Mouse (Mus musculus) urinary bladder, postnatal 4 days (tissue): Measurements from ENCODE around the gene Dnajb1.
"Not testable (repeated sequence)": the region's sequence is repeated elsewhere in the genome, so short reads cannot be mapped to it uniquely, and the experiment has no call there.

Experiments
- DNase-seq, 2 experiments: peaks; one replicate each; pipeline ENCODE4 v3.0.0; 2021 to 2022; ENCODE audit warnings: low spot score in 2 of 2

Dnajb1 gene

GRCm38 (mm10) chr8:83607661-83608397 is at the start of gene Dnajb1, which contains the start of gene Tecr:
Dnajb1 (plus strand) TSS chr8:83608193.
Tecr (minus strand) TSS chr8:83607971.
- peak; percentile 99 to 100 for DNase-seq

DNA sequence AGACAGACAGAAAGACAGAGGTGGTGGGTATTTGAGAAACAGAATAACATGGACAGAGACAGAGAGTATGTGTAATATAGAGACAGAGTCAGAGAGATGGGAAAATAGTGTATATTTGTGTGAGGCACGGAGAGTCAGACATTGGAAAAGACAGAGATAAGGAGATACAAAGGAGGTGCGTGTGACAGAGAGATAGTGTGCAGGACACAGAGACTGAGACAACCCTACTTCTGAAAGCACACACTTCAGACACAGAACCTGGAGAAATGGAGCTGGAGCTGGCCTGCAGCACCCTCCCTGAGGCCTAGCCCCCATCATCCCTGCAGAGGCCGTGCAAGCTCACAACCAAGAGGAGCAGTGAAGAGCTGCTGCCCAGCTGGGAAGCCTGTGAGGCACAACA is 45.3 kb upstream of the Dnajb1 start:
- no peak for DNase-seq

DNA sequence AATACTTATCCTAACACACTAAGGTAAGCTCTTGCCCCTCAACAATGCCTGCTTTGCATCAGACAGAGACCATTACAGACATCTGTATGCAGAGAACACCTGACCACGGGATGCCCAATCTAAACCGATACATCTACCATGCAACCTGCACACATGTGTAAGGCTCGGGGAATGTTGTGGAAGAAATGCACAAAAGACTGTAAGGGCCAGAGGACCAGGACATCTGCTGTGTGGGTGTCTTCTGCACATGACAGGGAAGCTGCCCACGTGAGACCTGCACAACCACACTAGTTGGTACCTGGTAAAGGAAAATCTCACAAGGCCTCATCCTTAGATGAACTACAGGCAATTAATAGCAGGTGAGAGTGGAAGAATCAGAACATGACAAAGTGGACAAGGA is 44.7 kb upstream of the Dnajb1 start:
- DNase-seq, result no peak

- DNase-seq, result peak in 1 of 2 experiments; percentile 56
Measured at GRCm38 (mm10) chr8:83565731-83566375, 42.1 kb upstream of the Dnajb1 start.

GRCm38 (mm10) chr8:83566469-83567395 is 41.3 kb upstream of the Dnajb1 start, which contains the start of gene Ndufb7:
Ndufb7 (plus strand) TSS chr8:83566671.
- DNase-seq, result peak; percentile 91 to 97

- DNase-seq, result no peak
Measured at GRCm38 (mm10) chr8:83567668-83568067, 40.3 kb upstream of the Dnajb1 start.

DNA sequence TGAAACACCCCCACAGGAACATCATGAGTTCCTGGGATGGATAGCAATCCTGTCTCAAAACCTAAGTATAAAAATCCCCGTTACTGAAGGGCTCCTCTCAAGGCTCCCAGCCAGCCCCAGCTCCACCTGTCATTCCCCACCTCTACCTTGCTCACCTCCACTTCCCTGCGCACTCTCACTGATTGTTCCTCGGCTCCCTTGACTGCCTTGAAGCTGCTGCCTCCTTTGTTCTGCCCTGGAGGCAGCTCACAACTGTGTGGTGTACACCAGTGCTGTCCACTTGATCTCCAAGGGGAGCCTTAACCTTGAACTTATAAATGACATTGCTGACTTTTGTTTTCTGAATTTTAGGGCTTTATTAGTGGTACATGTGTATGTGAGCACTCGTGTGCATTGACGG is 39.9 kb upstream of the Dnajb1 start:
- no peak for DNase-seq

- DNase-seq, result peak in 1 of 2 experiments; percentile 46
Measured at GRCm38 (mm10) chr8:83568755-83569154, 39.2 kb upstream of the Dnajb1 start.

GRCm38 (mm10) chr8:83569165-83569564 is 38.8 kb upstream of the Dnajb1 start:
- peak in 1 of 2 experiments; percentile 51 for DNase-seq

GRCm38 (mm10) chr8:83570272-83571000 is 37.6 kb upstream of the Dnajb1 start:
- peak in 1 of 2 experiments; percentile 53 for DNase-seq

DNA sequence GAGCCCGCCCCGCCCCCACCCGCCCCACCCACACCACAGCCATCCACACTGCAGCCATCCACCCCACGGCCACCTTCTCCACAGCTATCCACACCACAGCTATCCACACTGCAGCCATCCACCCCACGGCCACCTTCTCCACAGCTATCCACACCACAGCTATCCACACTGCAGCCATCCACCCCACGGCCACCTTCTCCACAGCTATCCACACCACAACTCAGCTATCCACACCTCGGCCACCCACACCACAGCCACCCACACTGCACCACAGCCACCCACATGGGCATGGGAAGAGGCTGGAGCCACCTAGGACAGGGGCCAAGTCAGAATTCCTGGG is 37.0 kb upstream of the Dnajb1 start:
- DNase-seq, result not testable (repeated sequence)

GRCm38 (mm10) chr8:83571791-83572190 is 36.2 kb upstream of the Dnajb1 start:
- DNase-seq, result peak in 1 of 2 experiments; percentile 56

GRCm38 (mm10) chr8:83572246-83572812 is 35.7 kb upstream of the Dnajb1 start:
- peak in 1 of 2 experiments; percentile 57 for DNase-seq

- DNase-seq, result peak in 1 of 2 experiments; percentile 55
Measured at GRCm38 (mm10) chr8:83573140-83573875, 34.7 kb upstream of the Dnajb1 start.

GRCm38 (mm10) chr8:83574631-83575315 is 33.2 kb upstream of the Dnajb1 start:
- peak in 1 of 2 experiments; percentile 59 for DNase-seq

GRCm38 (mm10) chr8:83575561-83576515 is 32.2 kb upstream of the Dnajb1 start:
- DNase-seq, result peak in 1 of 2 experiments; percentile 53

DNA sequence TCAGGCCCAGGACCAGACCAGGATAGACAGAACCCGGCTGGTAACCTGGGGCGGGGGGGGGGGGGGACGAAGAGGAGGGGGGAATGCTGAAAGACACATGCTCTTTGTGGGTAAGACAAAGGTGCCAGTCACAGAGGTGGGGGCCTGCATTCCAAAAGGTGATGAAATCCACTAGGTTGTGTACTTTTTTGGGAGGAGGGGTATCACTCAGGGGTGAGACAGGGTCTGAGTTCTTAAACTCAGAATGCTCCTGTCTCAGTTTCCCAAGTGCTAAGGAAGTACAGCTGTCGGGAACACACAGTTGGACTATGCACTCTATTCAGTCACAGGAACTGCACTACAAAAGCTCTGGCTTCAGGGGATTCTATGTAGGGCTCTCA is 31.5 kb upstream of the Dnajb1 start:
- DNase-seq, result no peak

DNA sequence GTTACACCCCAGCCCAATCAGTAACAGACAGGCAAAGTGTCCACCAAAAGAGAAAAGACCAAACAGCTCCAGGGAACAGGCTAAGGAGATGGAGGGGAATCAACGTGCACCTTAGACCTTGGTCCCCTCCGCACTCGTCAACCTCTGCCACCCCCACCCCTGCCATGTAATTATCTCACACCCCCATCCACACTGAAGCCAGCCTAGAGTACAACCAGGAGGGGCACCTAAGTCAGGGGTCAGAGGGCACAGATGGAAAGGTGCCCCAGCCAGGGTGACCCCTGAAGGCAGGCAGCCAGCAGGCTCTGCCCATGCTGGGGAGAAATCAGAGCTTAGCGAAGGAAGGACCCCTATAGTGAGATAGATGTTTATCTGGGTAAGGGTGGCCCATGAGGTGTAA is 31.1 kb upstream of the Dnajb1 start:
- DNase-seq, result no peak
